Mouse (Mus musculus) adrenal gland, postnatal 25 days (tissue): ENCODE results near the gene Hif3a. TPM values are rescaled to one million over a fixed set of nuclear protein-coding genes. Genes with fewer than 3 reads are reported as not detected.

Experiments used
- DNase-seq: peaks from one replicate; pipeline ENCODE4 v3.0.0; 2021; ENCODE audit warnings: mixed read lengths
- total RNA-seq: library from RNA; stranded (reverse); gene quantifications from 2 replicates; pipeline ENCODE4 v1.2.3, GENCODE M21; 2021

Hif3a gene
- total RNA-seq, 1 experiment from 2014 or later = 3.5 TPM

DNA sequence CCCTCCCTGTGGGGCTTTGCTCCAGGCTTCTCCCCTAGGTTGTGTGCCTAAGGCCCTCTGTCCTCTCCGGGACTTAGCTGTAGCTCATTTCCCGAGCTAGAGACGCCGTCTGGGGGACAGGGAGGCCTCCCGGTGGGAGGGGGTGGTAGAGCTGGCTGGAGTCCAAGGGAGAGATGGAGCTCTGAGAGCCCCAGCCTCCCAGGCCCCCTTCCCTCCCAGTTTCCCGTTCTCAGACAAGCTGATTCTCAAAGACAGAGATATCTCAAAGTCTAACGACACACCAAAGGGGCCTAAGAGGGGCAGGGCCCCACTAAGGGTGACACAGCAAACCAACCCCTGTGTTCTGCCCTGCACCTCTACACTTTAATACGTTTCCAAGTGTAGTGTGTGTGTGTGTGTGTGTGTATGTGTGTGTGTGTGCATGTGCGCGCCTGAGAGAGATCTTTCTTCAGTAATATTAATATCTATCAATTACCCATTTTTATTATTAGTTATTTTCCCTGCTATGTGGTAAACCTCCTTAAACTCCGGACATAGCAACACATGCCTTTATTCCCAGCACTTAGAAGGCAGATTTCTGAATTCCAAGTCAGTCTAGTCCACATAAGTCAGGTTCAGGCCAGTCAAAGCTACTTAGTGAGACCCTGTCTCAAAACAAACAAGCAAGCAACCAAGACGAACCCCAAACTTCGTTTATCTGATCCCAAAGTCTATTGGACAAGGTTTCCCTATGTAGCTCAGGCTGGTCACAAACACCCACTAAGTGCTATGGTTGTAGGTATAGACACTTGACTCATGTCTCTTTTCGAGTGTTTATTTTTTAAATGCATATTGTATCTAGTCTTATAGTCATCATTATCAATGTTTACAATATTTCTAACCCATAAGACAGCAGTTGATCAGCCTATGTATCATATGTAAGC is 5.4 kb downstream of the Hif3a start:
- no peak for DNase-seq

GRCm38 (mm10) chr7:17056081-17056581 is 6.1 kb downstream of the Hif3a start:
- DNase-seq = peak; percentile 74

DNA sequence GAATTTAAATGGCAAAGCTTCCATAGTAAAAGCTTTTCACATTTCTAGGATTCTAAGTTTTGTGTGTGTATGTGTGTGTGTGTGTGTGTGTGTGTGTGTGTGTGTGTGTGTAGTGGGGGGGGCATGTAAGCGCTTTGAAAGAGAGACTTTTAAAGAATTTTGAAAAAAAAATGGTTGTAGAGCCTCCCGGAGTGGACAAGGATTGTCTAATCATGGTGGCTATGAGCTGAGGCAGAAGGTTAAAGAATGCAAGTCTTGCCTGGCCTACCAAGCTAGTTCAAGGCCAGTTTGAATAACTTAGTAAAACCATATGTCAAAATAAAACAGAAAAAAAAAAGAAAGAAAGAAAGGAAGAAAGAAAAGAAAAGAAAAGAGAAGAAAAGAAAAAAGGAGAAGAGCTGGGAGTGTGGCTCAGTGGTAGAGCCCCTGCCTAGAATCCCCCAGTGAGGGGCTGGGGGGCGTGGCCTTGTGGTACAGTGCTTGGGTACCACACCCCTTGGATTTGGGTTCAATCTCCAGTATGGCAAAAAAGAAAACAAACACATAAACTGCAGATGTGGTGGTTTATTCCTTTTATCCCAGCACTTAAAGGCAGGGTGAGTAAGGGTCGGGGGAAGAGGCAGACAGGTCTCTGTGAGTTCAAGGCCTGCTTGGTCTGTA is 6.8 kb downstream of the Hif3a start:
- DNase-seq = no peak

GRCm38 (mm10) chr7:17054325-17054989 is 7.8 kb downstream of the Hif3a start:
- no peak for DNase-seq

DNA sequence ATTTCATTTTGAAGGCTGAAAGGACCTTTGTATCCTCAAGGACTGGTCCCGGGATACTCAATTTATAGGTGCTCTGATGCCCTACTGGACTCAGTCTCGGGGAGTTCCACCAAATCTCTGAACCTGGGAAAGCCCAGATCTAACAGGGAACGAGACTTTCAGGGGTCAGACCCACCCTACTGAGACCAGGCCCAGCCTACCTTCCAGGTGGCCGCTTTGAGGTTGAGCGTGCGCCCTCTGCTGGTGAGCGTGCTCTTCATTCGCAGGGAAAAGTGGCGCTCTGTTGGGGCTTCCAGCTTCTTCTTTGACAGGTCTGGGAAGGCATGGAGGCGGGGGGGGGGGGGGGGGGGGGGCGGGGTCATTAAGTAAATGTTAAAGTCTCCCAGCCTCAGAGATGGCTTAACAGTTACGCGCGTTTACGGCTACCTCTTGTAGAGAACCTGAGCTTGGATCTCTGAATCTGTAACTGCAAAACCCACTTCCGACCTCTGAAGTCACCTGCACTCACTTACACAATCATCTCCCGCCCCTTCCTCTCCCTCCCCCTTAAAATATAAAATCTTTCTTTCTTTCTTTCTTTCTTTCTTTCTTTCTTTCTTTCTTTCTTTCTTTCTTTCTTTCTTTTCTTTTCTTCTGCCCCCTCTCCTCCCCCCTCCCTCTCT is 11.2 kb downstream of the Hif3a start:
- DNase-seq = peak; percentile 73

DNA sequence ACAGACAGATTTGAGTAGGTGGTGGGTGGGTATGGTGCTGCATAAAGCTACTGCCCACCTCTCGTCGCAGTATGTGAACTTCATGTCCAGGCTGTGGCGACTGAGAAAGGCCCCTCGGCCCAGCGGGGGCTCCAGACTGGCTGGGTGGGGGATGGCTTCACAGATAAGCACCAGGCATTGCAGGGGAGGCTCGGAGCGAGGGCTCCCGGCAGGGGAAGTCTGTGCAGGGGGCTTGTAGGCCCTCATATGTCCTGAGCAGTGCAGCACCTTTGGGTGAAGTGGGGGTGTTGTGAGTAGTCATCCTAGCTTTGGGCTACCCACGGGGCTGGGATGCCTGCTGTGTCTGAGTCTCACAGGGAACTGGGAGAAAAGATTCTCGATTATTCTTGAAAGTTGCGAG is 11.7 kb downstream of the Hif3a start:
- no peak for DNase-seq

- no peak for DNase-seq
Observed at GRCm38 (mm10) chr7:17048431-17049190, 13.6 kb downstream of the Hif3a start.

GRCm38 (mm10) chr7:17047041-17047682 is 15.1 kb downstream of the Hif3a start:
- no peak for DNase-seq

- no peak for DNase-seq
Observed at GRCm38 (mm10) chr7:17045743-17046142, 16.5 kb downstream of the Hif3a start.

DNA sequence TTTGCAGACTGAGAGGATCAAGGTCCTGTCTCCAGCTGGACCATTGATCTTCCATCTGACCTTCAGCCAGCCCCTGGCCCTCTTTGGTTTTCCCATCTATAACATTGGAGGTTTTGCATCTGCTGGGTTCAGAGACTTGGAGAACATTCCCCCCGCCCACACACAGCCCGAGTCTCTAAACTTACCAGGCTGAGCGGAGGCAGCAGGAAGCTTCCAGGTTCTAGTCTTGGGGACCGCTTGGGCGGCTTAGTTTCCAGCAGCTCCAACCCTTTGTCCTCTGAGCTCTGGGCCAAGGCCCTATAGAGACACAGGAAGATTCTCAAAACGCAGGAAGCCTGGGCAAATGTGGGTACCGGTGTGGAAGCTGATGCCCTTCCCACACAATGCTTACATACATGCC is 22.9 kb downstream of the Hif3a start:
- DNase-seq = no peak

GRCm38 (mm10) chr7:17038018-17038695 is 24.1 kb downstream of the Hif3a start:
- DNase-seq = no peak

DNA sequence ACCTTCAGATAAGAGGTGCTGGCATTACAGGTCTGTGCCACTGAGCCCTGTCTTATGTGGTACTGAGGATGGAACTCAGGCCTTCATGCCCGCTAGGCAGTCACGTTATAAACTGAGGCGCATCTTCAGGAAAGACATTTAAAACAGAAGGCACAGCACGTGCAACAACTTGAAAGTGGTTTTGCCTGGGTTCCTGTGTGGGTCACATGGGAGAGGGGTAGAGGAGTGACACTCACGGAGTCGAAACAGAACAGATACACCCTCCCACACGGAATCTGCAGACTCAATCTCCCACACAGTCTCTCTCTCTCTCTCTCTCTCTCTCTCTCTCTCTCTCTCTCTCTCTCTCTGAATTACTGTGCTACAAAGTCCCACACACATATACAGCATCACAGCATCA is 32.0 kb downstream of the Hif3a start:
- no peak for DNase-seq

DNA sequence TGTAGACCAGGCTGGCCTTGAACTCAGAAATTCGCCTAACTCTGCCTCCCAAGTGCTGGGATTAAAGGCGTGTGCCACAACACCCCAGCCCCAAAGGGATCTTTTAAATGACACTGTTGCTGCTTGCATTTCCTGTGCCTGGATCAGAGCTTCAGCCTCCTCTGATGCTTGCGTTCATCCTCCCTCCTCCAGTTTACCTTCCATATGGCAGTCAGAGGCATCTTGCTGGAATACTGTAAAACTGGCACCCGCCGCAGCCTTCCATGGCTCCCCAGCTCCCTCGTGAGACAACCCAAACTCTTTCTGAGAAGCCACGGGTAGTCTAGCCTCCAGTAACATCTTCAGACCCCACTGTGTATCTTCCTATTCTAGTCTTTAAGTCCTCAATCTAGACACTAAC is 33.3 kb downstream of the Hif3a start:
- no peak for DNase-seq

DNA sequence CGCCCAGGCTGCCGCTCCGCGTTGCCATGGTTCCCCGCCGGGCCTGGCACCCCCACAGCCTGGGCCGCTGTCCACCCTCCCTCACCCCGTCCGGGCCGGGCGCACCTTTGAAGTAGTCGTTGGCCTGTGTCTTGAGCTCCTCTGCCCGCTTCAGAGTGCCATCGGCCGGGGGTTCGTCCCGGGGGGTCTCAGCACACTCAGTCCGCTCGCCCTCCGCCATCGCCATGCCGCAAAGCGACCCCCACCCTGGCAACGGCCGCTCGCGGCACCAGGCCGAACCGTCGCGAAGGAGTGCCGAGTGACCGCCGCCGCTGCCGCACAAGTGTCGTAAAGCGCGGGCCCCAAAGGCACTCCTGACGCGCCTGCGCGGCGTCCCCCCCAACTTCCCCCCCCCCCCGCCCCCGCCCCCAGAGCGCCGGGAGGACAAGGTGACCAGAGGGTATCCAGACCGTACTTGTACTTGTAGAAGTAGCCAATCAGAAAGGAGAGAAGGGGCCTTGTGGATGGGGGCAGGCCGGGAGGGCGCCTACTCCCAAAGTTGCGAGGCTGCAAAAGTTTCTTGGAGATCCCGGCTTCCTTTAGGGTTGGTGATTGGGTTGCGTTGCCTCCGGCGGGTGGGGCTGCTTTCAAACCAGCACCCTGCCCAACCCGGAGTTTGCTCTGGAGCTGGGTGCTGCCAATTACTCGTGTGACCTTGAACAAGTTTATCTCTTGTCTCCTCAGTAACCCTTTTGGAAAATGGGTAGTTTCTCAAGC is 34.5 kb downstream of the Hif3a start, which contains the start of gene Ppp5c:
Ppp5c (minus strand) TSS at position 337 of the 756 bp plus-strand sequence.
- peak; percentile 90 for DNase-seq

GRCm38 (mm10) chr7:17026710-17027587 is 35.3 kb downstream of the Hif3a start:
- peak; percentile 33 for DNase-seq

DNA sequence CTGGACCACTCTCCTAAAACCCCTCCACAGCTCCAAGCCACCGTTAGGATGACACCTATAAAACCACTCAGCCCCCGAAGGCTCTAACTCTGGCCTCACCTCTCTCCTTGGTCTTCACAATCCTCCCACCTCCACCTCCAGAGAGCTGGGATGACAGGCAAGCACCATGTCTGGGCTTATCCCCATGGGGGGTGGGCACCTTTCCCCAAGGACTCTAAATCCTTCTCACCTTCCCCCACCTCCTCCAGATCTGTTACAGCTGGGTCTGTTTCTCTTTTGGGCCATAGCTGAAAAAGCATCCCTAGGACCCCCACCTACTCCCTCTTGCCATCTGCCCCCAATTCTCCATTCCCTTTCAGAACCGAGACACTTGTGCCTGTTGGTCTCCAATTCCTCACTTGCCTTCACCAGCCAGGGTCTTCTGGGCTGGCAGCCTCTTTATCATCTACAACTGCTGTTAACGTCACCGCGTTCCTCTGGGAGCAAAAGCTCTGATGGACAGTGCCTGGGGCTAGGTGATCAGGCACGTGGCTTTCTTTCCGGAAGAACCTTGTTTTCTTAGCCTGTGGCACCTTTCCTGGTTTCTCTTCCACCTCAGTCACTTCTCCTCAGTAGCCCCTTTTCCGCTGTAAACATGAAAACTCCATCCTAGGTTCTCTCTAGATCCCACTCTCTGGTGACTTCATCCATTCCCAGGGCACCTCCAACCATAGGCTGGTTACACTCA is 36.2 kb downstream of the Hif3a start:
- no peak for DNase-seq

GRCm38 (mm10) chr7:17025505-17025894 is 36.7 kb downstream of the Hif3a start:
- no peak for DNase-seq
